Mouse (Mus musculus): Measurements from ENCODE around the gene Vamp8.

- TF ChIP-seq CTCF (conservative IDR thresholded peaks at IDR 0.05; ENCODE audit: low read length) (no peak), POU5F1 (IDR thresholded peaks at IDR 0.05; ENCODE audit: borderline replicate concordance, low read length) (no peak), NANOG (IDR thresholded peaks at IDR 0.05; ENCODE audit: borderline replicate concordance, low read length) (no peak)
Measured at GRCm38 (mm10) chr6:72360599-72360935, 29.9 kb downstream of the Vamp8 start.

Data from E14TG2a.4 (cell line).